Mouse (Mus musculus) liver, postnatal 0 days (tissue): ENCODE data around the gene Ube2cbp. TPM values are rescaled to one million over a fixed set of nuclear protein-coding genes. Genes with fewer than 3 reads are reported as not detected.

Experiments
- ATAC-seq: fragments of 200-750 bp; cut with Nextera tagmentation; 2 replicates; pipeline ENCODE4 v1.8.0; 2017; ENCODE audit warnings: mild to moderate bottlenecking, moderate library complexity
- DNase-seq: peaks from one replicate; pipeline ENCODE4 v3.0.0-alpha.2; 2016
- H3K27ac ChIP-seq: fragments of 300-500 bp; sonication (generic); 2 replicates; pipeline ENCODE4 v1.5.1; 2014; ENCODE audit warnings: antibody characterized with exemption, moderate library complexity, mild to moderate bottlenecking, low read depth
- H3K27me3 ChIP-seq: fragments of 300-500 bp; sonication (generic); 2 replicates; pipeline ENCODE4 v1.6.1; 2014; ENCODE audit warnings: low read length, control low read depth, mixed read lengths; ENCODE audit not compliant: insufficient read depth
- H3K36me3 ChIP-seq: fragments of 300-500 bp; sonication (generic); replicated peaks from 2 replicates; pipeline ENCODE4 v1.6.1; 2014; ENCODE audit warnings: mild to moderate bottlenecking, control low read depth, low read length, moderate library complexity, mixed read lengths; ENCODE audit not compliant: insufficient read depth
- H3K4me1 ChIP-seq: fragments of 300-500 bp; sonication (generic); 2 replicates; pipeline ENCODE4 v1.6.1; 2014; ENCODE audit warnings: antibody characterized with exemption, mild to moderate bottlenecking, control low read depth; ENCODE audit not compliant: insufficient read depth
- H3K4me2 ChIP-seq: fragments of 300-500 bp; sonication (generic); 2 replicates; pipeline ENCODE4 v1.6.1; 2014; ENCODE audit warnings: low read depth, mild to moderate bottlenecking, low read length, moderate library complexity, mixed read lengths
- H3K4me3 ChIP-seq: fragments of 300-500 bp; sonication (generic); 2 replicates; pipeline ENCODE4 v1.5.1; 2014; ENCODE audit warnings: low read depth, low read length
- H3K9ac ChIP-seq: fragments of 300-500 bp; sonication (generic); replicated peaks from 2 replicates; pipeline ENCODE4 v1.6.1; 2014; ENCODE audit warnings: mild to moderate bottlenecking, moderate library complexity
- H3K9me3 ChIP-seq: fragments of 300-500 bp; sonication (generic); 2 replicates; pipeline ENCODE4 v1.6.1; 2016; ENCODE audit warnings: mild to moderate bottlenecking, control low read depth, low read length, mixed read lengths
- CTCF ChIP-seq: sonication (generic); IDR thresholded peaks from 2 replicates; pipeline ENCODE4 v1.5.1; 2016; ENCODE audit warnings: antibody characterized with exemption, low read depth
- EP300 ChIP-seq: IDR thresholded peaks from 2 replicates; pipeline ENCODE4 v1.6.1; 2016; ENCODE audit warnings: antibody characterized with exemption, low read depth, mild to moderate bottlenecking
- WGBS: fragments of 180-500 bp; shearing (Covaris S2); extraction: QIAGEN DNeasy Blood & Tissue Kit; methylation state at CpG from one replicate; pipeline ENCODE4 v1.1.7; 2014; ENCODE audit not compliant: insufficient replicate concordance; 5-methylcytosine and 5-hydroxymethylcytosine counted together
- polyA plus RNA-seq: library from polyadenylated mRNA; unstranded; fragments of >200 nt; fragmentation: Nextera tagmentation; extraction: Ambion mirVana; gene quantifications from 2 replicates; pipeline ENCODE4 v1.2.1, GENCODE M21; 2015

Gene Ube2cbp
- polyA plus RNA-seq, 1 experiment from 2014 or later: 2.5 TPM

- Histone ChIP-seq H3K9me3 (no peaks in the 10 kb centered on the region), H3K4me3 (no peak overlapping the region), H3K4me2 (no peak overlapping the region), H3K4me1 (no peaks in the 10 kb centered on the region), H3K36me3 (no peaks in the 10 kb centered on the region), H3K9ac (no peak overlapping the region), H3K27me3 (no peaks in the 10 kb centered on the region), H3K27ac (no peak overlapping the region)
- 62% methylated on average over 5 of the region's 5 CpGs for WGBS
- ATAC-seq (no peak), DNase-seq (no peak)
- TF ChIP-seq CTCF (no peak), EP300 (no peak)
Observed at GRCm38 (mm10) chr9:86269541-86269940, 195.2 kb downstream of the Ube2cbp start.

GRCm38 (mm10) chr9:86266658-86267057, 198.1 kb downstream of the Ube2cbp start:
- no peaks in the 10 kb centered on the region for H3K9me3 ChIP-seq
- no peak for TF ChIP-seq CTCF
- no peak for TF ChIP-seq EP300
- H3K36me3 ChIP-seq: no peaks in the 10 kb centered on the region
- no peak overlapping the region for H3K4me3 ChIP-seq
- H3K27ac ChIP-seq: no peak overlapping the region
- H3K4me2 ChIP-seq: no peak overlapping the region
- no peaks in the 10 kb centered on the region for H3K4me1 ChIP-seq
- 65% methylated on average over 2 of the region's 2 CpGs for WGBS
- H3K27me3 ChIP-seq: no peaks in the 10 kb centered on the region
- ATAC-seq: no peak
- DNase-seq: no peak
- H3K9ac ChIP-seq: no peak overlapping the region

Other genes with a start within 250 kb of the Ube2cbp start
- gene Dop1a, start 2.2 kb upstream of the Ube2cbp start, polyA plus RNA-seq: 4.7 and 4.9 TPM in 2 replicates
- 26.5 and 28.2 TPM in 2 replicates for gene Pgm3, start 106.9 kb upstream of the Ube2cbp start, polyA plus RNA-seq
- 1.2 and 1.4 TPM in 2 replicates for gene Rwdd2a, start 107.0 kb upstream of the Ube2cbp start, polyA plus RNA-seq
- 7.7 and 10.3 TPM in 2 replicates for gene Me1, start 231.0 kb upstream of the Ube2cbp start, polyA plus RNA-seq